In genomic region chr3:32371957-32372356, GRCm38 (mm10) we compare ENCODE assay signal across 26 mouse cellular contexts.
"Had no signal": no experiment of that assay in that cellular context is flagged by ENCODE, and none has a peak within 500 bp of the region (broad histone marks: within the 10 kb centered on the region; RNA-seq: fewer than 3 reads in every experiment).

No protein-coding gene starts in this region.

- H3K27me3 ChIP-seq: heart, embryonic 13.5 days; heart, embryonic 15.5 days; hindbrain, embryonic 13.5 days; hindbrain, embryonic 15.5 days; kidney, embryonic 15.5 days; limb, embryonic 12.5 days had no signal

- ATAC-seq: hindbrain, postnatal 0 days; intestine, embryonic 16.5 days had no signal

- DNase-seq: gastrocnemius, adult 2 months; gastrocnemius, postnatal 10 days; gastrocnemius, postnatal 25 days; heart, adult 11 months; heart, adult 2 months; heart, postnatal 14 days; heart, postnatal 36 days; kidney, adult 11 months; kidney, adult 2 months; kidney, adult 9 months; kidney, postnatal 14 days; kidney, postnatal 36 days; layer of hippocampus, adult 9-11 months; layer of hippocampus, postnatal 36 days; liver had no signal

- H3K4me3 ChIP-seq: gastrocnemius, adult 2 months; heart, adult 2 months; heart, embryonic 13.5 days; heart, embryonic 15.5 days; hindbrain, embryonic 13.5 days; hindbrain, embryonic 15.5 days; kidney, embryonic 15.5 days; limb, embryonic 10.5 days; limb, embryonic 12.5 days had no signal

- H3K4me2 ChIP-seq: heart, embryonic 11.5 days; heart, embryonic 13.5 days; heart, embryonic 15.5 days; hindbrain, embryonic 13.5 days; hindbrain, embryonic 15.5 days; kidney, embryonic 15.5 days; limb, embryonic 12.5 days had no signal

- H3K9ac ChIP-seq: heart, embryonic 13.5 days; heart, embryonic 15.5 days; hindbrain, embryonic 13.5 days; hindbrain, embryonic 15.5 days; kidney, embryonic 15.5 days; limb, embryonic 12.5 days had no signal

- H3K4me1 ChIP-seq: heart, embryonic 13.5 days; heart, embryonic 15.5 days; hindbrain, embryonic 15.5 days; kidney, embryonic 15.5 days; limb, embryonic 12.5 days had no signal

- H3K9me3 ChIP-seq: heart, embryonic 13.5 days; heart, embryonic 15.5 days; hindbrain, embryonic 13.5 days; hindbrain, embryonic 15.5 days; kidney, embryonic 15.5 days; limb, embryonic 10.5 days; limb, embryonic 12.5 days had no signal

- H3K27ac ChIP-seq: gastrocnemius, adult 2 months; heart, adult 2 months; heart, embryonic 13.5 days; heart, embryonic 15.5 days; hindbrain, embryonic 13.5 days; hindbrain, embryonic 15.5 days; hindbrain, postnatal 0 days; kidney, embryonic 15.5 days; kidney, postnatal 0 days; limb, embryonic 10.5 days; limb, embryonic 12.5 days had no signal

- H3K36me3 ChIP-seq: heart, embryonic 13.5 days; heart, embryonic 15.5 days; hindbrain, embryonic 13.5 days; hindbrain, embryonic 15.5 days; kidney, embryonic 15.5 days; limb, embryonic 10.5 days; limb, embryonic 12.5 days had no signal
